Mouse (Mus musculus): ENCODE results near the gene Poll.

DNA sequence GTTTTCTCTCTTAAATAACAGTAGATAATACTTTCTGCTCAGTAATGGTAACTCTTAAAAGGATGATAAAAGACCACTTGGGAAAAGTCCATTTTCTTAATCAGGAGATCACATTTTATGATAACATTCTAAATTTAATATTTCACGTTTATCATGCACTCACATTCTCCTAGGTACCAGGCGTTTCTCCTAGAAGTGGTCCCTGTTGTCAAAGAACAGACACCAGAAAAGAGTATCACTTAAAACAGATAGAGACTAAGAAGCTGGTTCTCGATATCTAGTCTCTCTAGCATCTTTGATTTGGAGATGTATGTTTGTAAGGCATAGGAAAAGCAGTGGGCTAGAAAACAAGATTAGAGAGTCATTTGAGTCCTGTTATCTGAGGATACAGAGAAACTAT is 49.7 kb downstream of the Poll start:
- TF ChIP-seq POLR2A (IDR thresholded peaks at IDR 0.05; ENCODE audit: borderline replicate concordance, insufficient read depth, low read length) (no peak), CTCF (IDR thresholded peaks at IDR 0.05; ENCODE audit: borderline replicate concordance, insufficient read depth, low read depth, low read length) (no peak)
